Mouse (Mus musculus): Measurements from ENCODE around the gene Olfr165.
"Not testable (repeated sequence)": the region's sequence is repeated elsewhere in the genome, so short reads cannot be mapped to it uniquely, and the experiment has no call there.

Gene Olfr165

GRCm38 (mm10) chr16:19423034-19423433 is at the start of gene Olfr165:
Gene Olfr165 (minus strand): TSS chr16:19423134.
- no peak for DNase-seq

GRCm38 (mm10) chr16:19464365-19464764 is 41.4 kb upstream of the Olfr165 start:
- DNase-seq: no peak

GRCm38 (mm10) chr16:19458741-19459140 is 35.8 kb upstream of the Olfr165 start:
- not testable (repeated sequence) for DNase-seq

GRCm38 (mm10) chr16:19387984-19388383 is 35.0 kb downstream of the Olfr165 start:
- DNase-seq: no peak

Measured in cerebellum, postnatal 10 days (tissue).